Comparison of ENCODE assay signal across 14 mouse cellular contexts in genomic region chr2:166149482-166149881, GRCm38 (mm10). TPM values are rescaled to one million over a fixed set of nuclear protein-coding genes. Genes with fewer than 3 reads are reported as not detected.
DNase-seq lines count a peak whose midpoint lies in the region; ATAC-seq and TF ChIP-seq lines count a peak whose summit lies in the region.
"Had no signal": no experiment of that assay in that cellular context is flagged by ENCODE, and none has a peak within 500 bp of the region (broad histone marks: within the 10 kb centered on the region; RNA-seq: fewer than 3 reads in every experiment).

No protein-coding gene starts in this region.

- H3K36me3 ChIP-seq in heart, embryonic 10.5 days: no peaks in the 10 kb centered on the region; the same call in 1 of the 2 replicates
- no peaks in the 10 kb centered on the region for H3K36me3 ChIP-seq in heart, adult 2 months (ENCODE audit: control insufficient read depth, insufficient read depth, low read length)
- no peaks in the 10 kb centered on the region; the same call in 1 of the 2 replicates for H3K36me3 ChIP-seq in midbrain, embryonic 10.5 days
- no peaks in the 10 kb centered on the region for H3K36me3 ChIP-seq in midbrain, embryonic 16.5 days (ENCODE audit: control insufficient read depth, insufficient read depth, low read length)
- H3K36me3 ChIP-seq in limb, embryonic 10.5 days: peaks cover 49% of the 10 kb centered on the region
- no peaks in the 10 kb centered on the region for H3K36me3 ChIP-seq in stomach, embryonic 16.5 days (ENCODE audit: control insufficient read depth, insufficient read depth, low read length)

- DNase-seq in heart, embryonic 10.5 days (ENCODE audit: low spot score): no peak
- DNase-seq in heart, adult 2 months: no peak
- no peak for DNase-seq in midbrain, embryonic 10.5 days (ENCODE audit: low spot score)
- DNase-seq in limb, embryonic 10.5 days (ENCODE audit: low spot score): no peak
- DNase-seq in right cerebral cortex, postnatal 4 days: no peak
- no peak for DNase-seq in lung, adult 2 months
- DNase-seq: adrenal gland, postnatal 14 days; cerebellum, postnatal 36 days; gastrocnemius, postnatal 14 days; liver, postnatal 0 days; right cerebral cortex, adult 18-20 months had no signal

- intact Hi-C loops in heart, adult 2 months (cut with DNase I): no loop called here

- no peak for TF ChIP-seq POLR2A in heart, adult 2 months (IDR thresholded peaks at IDR 0.05; ENCODE audit: insufficient read depth, low read depth, low read length)
- TF ChIP-seq POLR2A in lung, adult 2 months (IDR thresholded peaks at IDR 0.05; ENCODE audit: borderline replicate concordance, extremely low read depth, low read depth, low read length): no peak

- H3K4me3 ChIP-seq in heart, embryonic 10.5 days: no peak overlapping the region
- H3K4me3 ChIP-seq in heart, adult 2 months: no peak overlapping the region
- no peak overlapping the region for H3K4me3 ChIP-seq in midbrain, embryonic 10.5 days
- no peak overlapping the region for H3K4me3 ChIP-seq in midbrain, embryonic 16.5 days (ENCODE audit: low read depth, low read length)
- peak overlapping the region; percentile 23 for H3K4me3 ChIP-seq in limb, embryonic 10.5 days
- H3K4me3 ChIP-seq in stomach, embryonic 16.5 days (replicated peaks; ENCODE audit: low read length): no peak overlapping the region
- H3K4me3 ChIP-seq in lung, adult 2 months (replicated peaks; ENCODE audit: extremely low read depth, low read depth, low read length): no peak overlapping the region

- no peaks in the 10 kb centered on the region for H3K9me3 ChIP-seq in heart, embryonic 10.5 days
- no peaks in the 10 kb centered on the region for H3K9me3 ChIP-seq in midbrain, embryonic 10.5 days (replicated peaks)
- H3K9me3 ChIP-seq in midbrain, embryonic 16.5 days (replicated peaks; ENCODE audit: control insufficient read depth, low read length, poor library complexity, severe bottlenecking): no peaks in the 10 kb centered on the region
- H3K9me3 ChIP-seq in limb, embryonic 10.5 days (replicated peaks): no peaks in the 10 kb centered on the region
- H3K9me3 ChIP-seq in stomach, embryonic 16.5 days (replicated peaks; ENCODE audit: control insufficient read depth, low read length): no peaks in the 10 kb centered on the region

- peaks cover 97% of the 10 kb centered on the region for H3K4me1 ChIP-seq in heart, embryonic 10.5 days
- H3K4me1 ChIP-seq in heart, adult 2 months (ENCODE audit: control insufficient read depth, insufficient read depth, low read length): peaks cover 9% of the 10 kb centered on the region
- peaks cover 88% of the 10 kb centered on the region for H3K4me1 ChIP-seq in midbrain, embryonic 10.5 days
- peaks cover 30% of the 10 kb centered on the region for H3K4me1 ChIP-seq in midbrain, embryonic 16.5 days (ENCODE audit: control insufficient read depth, insufficient read depth, low read length)
- peaks cover 96% of the 10 kb centered on the region for H3K4me1 ChIP-seq in limb, embryonic 10.5 days
- H3K4me1 ChIP-seq in stomach, embryonic 16.5 days (ENCODE audit: control insufficient read depth, insufficient read depth, low read length): peaks cover 63% of the 10 kb centered on the region
- H3K4me1 ChIP-seq in lung, adult 2 months (ENCODE audit: control insufficient read depth, insufficient read depth, low read length): peaks cover 3% of the 10 kb centered on the region

- ATAC-seq in midbrain, embryonic 16.5 days: no peak
- no peak for ATAC-seq in stomach, embryonic 16.5 days (ENCODE audit: insufficient read depth, low FRiP score)
- ATAC-seq: liver, postnatal 0 days had no signal

- H3K9ac ChIP-seq in heart, adult 2 months (ENCODE audit: low read depth, low read length): no peak overlapping the region
- H3K9ac ChIP-seq in midbrain, embryonic 16.5 days (ENCODE audit: low read depth, low read length): no peak overlapping the region
- peak overlapping the region; percentile 57; the same call in 1 of the 2 replicates for H3K9ac ChIP-seq in stomach, embryonic 16.5 days (ENCODE audit: low read length)
- H3K9ac ChIP-seq: liver, postnatal 0 days had no signal

- H3K4me2 ChIP-seq in midbrain, embryonic 16.5 days (ENCODE audit: low read length): no peak overlapping the region
- peak overlapping the region; percentile 16 for H3K4me2 ChIP-seq in stomach, embryonic 16.5 days (ENCODE audit: low read depth, low read length)

- no peaks in the 10 kb centered on the region for H3K27me3 ChIP-seq in heart, embryonic 10.5 days (ENCODE audit: insufficient read depth, poor library complexity, severe bottlenecking)
- H3K27me3 ChIP-seq in heart, adult 2 months (ENCODE audit: control insufficient read depth, insufficient read depth, low read length): no peaks in the 10 kb centered on the region
- peaks cover 17% of the 10 kb centered on the region; the same call in 1 of the 2 replicates for H3K27me3 ChIP-seq in midbrain, embryonic 10.5 days (ENCODE audit: low read depth, poor library complexity, severe bottlenecking)
- 0 out of 2 replicates have a peak, but pooled peaks cover 4% of the 10 kb centered on the region for H3K27me3 ChIP-seq in midbrain, embryonic 16.5 days (ENCODE audit: control insufficient read depth, insufficient read depth, low read depth, low read length)
- no peaks in the 10 kb centered on the region for H3K27me3 ChIP-seq in limb, embryonic 10.5 days (ENCODE audit: low read depth, poor library complexity, severe bottlenecking)
- no peaks in the 10 kb centered on the region for H3K27me3 ChIP-seq in stomach, embryonic 16.5 days (ENCODE audit: control insufficient read depth, insufficient read depth, low read length)

- no peaks in the 10 kb centered on the region for H3K79me2 ChIP-seq in heart, adult 2 months (replicated peaks; ENCODE audit: control insufficient read depth, insufficient read depth, low read length)

- no peak for TF ChIP-seq EP300 in heart, adult 2 months (IDR thresholded peaks at IDR 0.05; ENCODE audit: insufficient read depth, low read depth, low read length)

- peak overlapping the region; percentile 62 for H3K27ac ChIP-seq in heart, embryonic 10.5 days
- H3K27ac ChIP-seq in heart, adult 2 months: no peak overlapping the region
- peak overlapping the region; percentile 35; the same call in 1 of the 2 replicates for H3K27ac ChIP-seq in midbrain, embryonic 10.5 days (replicated peaks)
- no peak overlapping the region for H3K27ac ChIP-seq in midbrain, embryonic 16.5 days (ENCODE audit: low read length)
- peak overlapping the region; percentile 100 for H3K27ac ChIP-seq in limb, embryonic 10.5 days
- H3K27ac ChIP-seq in stomach, embryonic 16.5 days (ENCODE audit: low read length): peak overlapping the region; percentile 78
- H3K27ac ChIP-seq: kidney, postnatal 0 days had no signal

- no peak for TF ChIP-seq CTCF in heart, adult 2 months (IDR thresholded peaks at IDR 0.05)
- TF ChIP-seq CTCF in lung, adult 2 months (IDR thresholded peaks at IDR 0.05; ENCODE audit: insufficient read depth, low read length): no peak

- 63% methylated on average over 8 of the region's 8 CpGs for WGBS in heart, embryonic 10.5 days
- WGBS in heart, adult 2 months: 60% methylated on average over 8 of the region's 8 CpGs
- 80% methylated on average over 8 of the region's 8 CpGs for WGBS in midbrain, embryonic 10.5 days
- 81% methylated on average over 8 of the region's 8 CpGs for WGBS in midbrain, embryonic 16.5 days
- WGBS in limb, embryonic 10.5 days: 78% methylated on average over 8 of the region's 8 CpGs
- WGBS in stomach, embryonic 16.5 days: 67% methylated on average over 8 of the region's 8 CpGs
- 83% methylated on average over 8 of the region's 8 CpGs for WGBS in lung, adult 2 months

RNA-seq across cellular contexts. Expression of gene Sulf2, which starts 6.0 kb away (rescaled TPM):
- polyA plus RNA-seq in heart, embryonic 10.5 days (2016; fragmentation: Nextera tagmentation; extraction: Ambion mirVana): 94.7 and 103 TPM in 2 replicates
- total RNA-seq in heart, adult 2 months (2021): 10 to 100 TPM; 38.5 to 43.9 TPM
- polyA plus RNA-seq in heart, adult 2 months (2012; rRNA removed): 51.0 and 75.1 TPM in 2 replicates
- polyA plus RNA-seq in midbrain, embryonic 10.5 days (2016; fragmentation: Nextera tagmentation; extraction: Ambion mirVana): 62.5 and 74.5 TPM in 2 replicates
- polyA plus RNA-seq in midbrain, embryonic 16.5 days (2015; fragmentation: Nextera tagmentation; extraction: Ambion mirVana): 88.1 and 94.5 TPM in 2 replicates
- polyA plus RNA-seq in limb, embryonic 10.5 days (2016; fragmentation: Nextera tagmentation; extraction: Ambion mirVana): 157 and 188 TPM in 2 replicates
- polyA plus RNA-seq in stomach, embryonic 16.5 days (2015; fragmentation: Nextera tagmentation; extraction: Ambion mirVana): 119 and 124 TPM in 2 replicates
- polyA plus RNA-seq in lung, adult 2 months (2012; rRNA removed): 37.6 and 44.2 TPM in 2 replicates

Comparison
In these comparisons a context has a peak if more than half of its experiments do, and no peak if none do; other contexts are left out.
1. H3K27ac ChIP-seq: peak in heart, embryonic 10.5 days (single experiment), midbrain, embryonic 10.5 days (single experiment), limb, embryonic 10.5 days (single experiment) and stomach, embryonic 16.5 days (single experiment); none in heart, adult 2 months (single experiment) and midbrain, embryonic 16.5 days (single experiment).